Mouse (Mus musculus): ENCODE results near the gene Styx.
"Not testable (repeated sequence)": the region's sequence is repeated elsewhere in the genome, so short reads cannot be mapped to it uniquely, and the experiment has no call there.

The Styx gene

DNA sequence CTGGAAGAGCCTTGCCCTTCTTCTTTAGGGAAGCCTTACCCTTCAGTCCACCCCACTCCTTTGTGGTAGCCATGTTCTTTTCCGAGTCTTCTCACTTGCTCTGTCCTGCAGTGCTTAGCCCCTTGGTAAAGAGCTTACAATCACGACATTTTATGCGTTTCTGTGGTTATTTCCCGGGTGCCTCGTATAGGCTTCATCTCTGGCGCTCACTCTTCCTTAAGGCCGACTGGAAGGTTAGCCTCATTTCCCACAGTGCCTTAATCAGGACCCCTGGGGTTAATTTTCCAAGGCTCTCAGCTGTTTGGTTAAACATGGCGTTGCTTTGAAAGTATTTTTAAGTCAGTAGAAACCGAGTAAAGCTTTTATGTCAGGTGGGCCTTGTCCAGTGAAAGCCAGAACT lies 88.5 kb downstream of the Styx start:
- DNase-seq (ENCODE audit: low spot score in 2 of 2) = no peak

DNA sequence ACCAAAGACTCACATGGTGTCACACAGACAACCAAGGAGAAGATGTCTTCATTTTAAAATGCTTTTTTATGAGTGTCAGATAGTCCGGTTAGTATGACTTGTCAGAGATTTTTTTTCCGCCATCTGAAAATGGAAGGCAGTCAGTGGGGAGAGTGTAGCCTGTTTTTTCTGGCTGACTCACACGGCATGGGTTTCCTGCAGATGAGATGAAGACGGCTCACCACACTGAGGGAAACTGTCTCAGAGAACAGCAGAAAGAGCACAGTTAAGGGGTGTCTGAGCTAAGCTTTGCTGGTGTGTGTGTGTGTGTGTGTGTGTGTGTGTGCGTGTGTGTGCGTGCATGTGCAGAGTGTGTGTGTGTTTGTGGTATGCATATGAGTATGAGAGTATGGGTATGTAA lies 90.4 kb downstream of the Styx start:
- no peak for DNase-seq (ENCODE audit: low spot score in 2 of 2)

DNA sequence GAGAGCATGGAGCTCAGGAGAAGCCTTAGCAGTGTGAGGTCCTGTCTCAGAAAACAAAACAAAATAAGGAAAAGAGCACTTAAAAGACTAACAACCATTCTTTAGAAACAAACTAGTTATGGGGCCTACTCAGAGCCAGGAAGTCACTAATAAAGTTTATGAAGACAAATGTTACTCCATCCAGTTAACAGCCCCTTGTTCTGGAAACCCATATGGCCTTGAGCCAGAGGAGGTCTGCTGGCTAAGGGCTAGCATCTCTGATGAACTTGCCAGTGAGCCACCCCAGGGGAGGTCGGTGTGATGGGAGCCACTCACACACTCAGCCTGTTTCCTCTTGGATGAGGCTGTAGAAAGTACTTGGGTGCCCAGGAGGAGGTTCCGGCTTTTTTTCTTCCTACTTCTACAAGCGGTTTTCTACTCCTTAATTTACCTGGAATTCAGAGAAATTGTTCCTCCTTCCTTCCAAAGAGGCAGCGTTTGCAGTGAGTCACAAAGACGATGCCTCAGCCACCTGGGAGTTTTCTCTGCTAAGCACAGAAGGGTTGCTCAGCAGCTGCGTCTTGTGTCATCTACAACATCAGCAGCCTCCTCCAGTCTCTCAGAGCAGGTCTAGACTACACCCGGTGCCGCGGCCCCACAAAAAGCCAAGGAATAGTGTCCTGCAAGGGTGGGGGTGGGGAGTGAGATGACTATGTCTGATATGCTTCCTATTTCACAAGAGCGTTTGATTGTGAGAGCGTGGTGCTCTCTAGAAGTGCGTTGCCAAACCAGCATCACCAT lies 92.1 kb downstream of the Styx start:
- DNase-seq (ENCODE audit: low spot score in 2 of 2) = no peak

DNA sequence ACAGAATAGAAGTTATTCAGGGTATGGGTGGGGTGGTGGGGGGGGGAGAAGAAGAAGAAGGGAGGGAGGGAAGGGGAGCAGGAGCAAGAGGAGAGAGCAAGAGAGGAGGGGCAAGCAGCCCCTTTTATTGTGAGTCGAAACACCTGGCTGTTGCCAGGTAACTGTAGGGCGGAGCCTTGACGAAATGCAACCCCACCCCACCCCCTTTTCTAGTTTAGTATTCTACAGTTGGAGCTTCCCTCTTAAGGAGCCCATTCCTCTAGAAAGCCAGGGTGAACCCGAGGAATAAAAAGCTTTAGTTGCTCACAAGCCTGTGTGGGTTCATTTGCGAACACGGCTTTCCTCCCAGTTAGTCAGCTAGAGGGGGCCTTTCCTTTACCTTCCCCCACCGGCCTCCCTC lies 94.0 kb downstream of the Styx start:
- no peak for DNase-seq (ENCODE audit: low spot score in 2 of 2)

DNA sequence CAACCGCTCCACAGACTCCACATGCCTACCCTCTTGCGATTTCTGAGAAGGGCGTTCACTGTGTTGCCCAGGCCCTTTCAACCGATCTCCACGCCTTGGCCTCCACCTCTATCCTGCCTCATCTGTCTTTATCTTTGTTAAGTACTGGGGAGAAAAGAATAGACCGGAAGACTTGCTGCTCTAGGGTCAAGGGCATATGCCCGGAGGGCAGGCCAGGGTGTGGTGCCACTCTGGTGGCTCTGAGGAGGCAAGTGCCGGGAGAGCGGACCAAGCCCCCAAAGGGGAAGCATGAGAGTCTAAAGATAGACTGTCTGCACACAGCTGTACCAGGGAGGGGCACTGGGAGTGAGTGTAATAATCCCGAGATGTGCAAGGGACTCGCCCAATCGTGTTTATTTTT lies 94.6 kb downstream of the Styx start:
- DNase-seq (ENCODE audit: low spot score in 2 of 2) = no peak

DNA sequence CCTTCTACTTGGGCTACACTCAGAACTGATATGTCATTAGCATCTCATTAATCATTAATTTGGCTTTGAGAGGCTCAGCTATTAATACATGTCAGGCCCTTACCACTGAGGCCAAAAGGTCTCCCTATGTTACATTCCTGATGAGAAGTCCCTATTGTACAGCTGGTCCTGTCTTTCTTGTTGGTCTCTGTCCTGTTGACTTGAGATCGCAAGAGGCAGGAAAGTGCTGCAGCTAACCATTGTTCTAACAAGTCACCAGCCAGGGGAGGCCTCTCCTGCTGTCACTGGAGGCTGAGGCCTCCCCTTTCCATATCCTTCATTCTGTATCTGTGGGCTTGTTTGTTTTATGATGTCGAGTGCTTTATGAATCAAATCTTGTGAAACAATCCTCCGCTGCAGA lies 95.9 kb downstream of the Styx start:
- no peak for DNase-seq (ENCODE audit: low spot score in 2 of 2)

DNA sequence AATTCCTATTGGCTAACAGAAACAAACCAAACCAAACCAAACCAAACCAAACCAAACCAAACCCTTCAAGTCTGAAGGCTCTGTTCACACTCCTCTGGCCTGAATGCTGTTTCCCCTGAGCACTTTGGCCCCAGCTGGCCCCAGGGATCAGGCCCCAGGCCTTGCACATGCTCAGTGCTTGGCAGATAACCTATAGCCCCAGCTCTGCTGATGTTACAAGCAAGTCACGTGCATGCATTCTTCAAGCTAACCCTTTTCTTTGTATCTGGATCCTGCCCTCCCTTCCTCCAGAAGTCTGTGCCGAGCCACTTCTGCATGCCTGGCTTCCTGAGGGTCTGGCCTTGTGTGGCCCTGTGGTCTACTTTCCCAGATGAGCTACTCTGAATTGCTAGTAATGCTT lies 100.2 kb downstream of the Styx start:
- no peak for DNase-seq (ENCODE audit: low spot score in 2 of 2)

DNA sequence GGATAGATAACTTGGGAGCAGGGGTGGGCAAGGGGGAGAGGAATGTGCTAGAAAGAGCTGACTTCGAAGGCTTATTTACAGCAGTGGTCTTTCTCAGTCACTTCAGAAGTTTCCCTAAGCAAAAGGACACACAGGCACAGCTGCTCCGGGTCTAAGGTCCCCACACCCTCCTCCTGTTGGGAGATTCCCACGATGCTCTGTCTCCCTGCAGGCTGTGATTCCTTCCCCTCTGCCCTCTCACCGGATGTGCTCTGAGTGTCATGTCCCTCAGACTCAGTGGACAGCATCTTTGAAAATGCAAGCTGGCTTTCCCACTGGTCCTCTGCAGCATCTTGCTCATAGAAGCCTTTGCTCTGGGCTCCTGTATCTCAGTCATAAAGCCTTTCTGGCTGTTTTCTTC lies 101.3 kb downstream of the Styx start:
- no peak for DNase-seq (ENCODE audit: low spot score in 2 of 2)

DNA sequence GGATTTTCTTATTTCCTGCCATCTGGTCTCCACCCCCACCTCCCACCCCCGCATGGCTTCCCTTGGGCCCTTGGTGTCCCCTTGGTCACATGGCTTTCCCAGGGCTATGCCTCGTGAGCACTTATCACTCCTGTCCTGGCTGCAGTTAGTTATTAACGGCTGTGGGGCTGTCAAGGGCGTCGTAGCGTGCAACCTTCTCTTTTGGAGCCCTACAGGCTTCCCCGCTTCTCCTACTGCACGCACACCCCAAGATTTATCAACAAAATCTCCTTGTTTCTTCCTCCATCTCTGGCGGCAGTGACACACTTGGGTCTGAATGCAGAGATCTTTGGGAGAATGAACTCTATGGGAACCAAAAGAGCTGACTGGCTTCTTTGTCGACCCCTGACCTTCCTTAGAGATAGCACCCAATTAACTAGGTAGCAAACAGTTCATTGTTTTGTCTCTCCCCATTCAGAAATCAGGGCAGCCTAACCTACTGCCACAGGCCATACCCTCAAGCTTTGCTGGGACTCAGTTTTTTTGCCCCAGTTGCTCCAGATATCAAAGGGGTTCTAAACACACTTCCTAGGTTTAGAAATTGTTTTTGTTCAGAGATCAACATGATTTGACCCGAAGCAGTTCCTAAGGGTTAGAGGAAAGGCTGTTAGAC lies 102.1 kb downstream of the Styx start:
- DNase-seq (ENCODE audit: low spot score in 2 of 2) = no peak

DNA sequence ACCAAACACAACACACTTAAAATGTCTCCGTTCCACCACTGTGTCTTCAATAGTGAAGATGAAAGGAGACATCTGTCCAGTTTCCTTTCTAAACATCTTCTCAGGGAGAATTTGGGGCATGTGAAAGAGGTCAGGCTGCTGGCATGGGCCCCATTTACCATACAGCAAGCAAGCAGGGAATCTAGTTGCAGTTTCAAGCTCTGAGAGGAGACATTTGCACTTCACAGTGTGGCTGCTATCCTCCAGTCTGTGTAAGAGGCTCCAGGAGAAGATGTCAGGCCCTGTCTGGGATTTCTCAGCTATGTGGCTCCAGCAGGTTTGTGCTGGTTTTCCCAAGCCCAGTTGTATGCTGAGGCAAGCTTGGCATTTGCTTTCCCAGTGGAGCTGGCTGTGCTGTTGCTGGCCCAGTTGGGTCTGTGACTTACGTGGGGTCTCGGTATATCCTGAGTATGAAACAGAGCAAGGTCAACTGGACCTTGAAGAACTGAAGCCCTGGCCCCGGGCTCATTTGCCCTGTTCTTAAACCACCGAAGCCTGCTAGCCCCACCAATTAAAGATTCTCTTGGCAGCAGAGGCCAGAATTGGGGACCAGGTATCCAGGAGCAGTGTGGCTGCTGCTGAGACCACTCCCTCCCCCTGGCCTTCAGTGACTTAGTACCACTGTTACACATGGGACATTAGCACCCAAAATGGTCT lies 102.8 kb downstream of the Styx start:
- DNase-seq (ENCODE audit: low spot score in 2 of 2) = no peak

DNA sequence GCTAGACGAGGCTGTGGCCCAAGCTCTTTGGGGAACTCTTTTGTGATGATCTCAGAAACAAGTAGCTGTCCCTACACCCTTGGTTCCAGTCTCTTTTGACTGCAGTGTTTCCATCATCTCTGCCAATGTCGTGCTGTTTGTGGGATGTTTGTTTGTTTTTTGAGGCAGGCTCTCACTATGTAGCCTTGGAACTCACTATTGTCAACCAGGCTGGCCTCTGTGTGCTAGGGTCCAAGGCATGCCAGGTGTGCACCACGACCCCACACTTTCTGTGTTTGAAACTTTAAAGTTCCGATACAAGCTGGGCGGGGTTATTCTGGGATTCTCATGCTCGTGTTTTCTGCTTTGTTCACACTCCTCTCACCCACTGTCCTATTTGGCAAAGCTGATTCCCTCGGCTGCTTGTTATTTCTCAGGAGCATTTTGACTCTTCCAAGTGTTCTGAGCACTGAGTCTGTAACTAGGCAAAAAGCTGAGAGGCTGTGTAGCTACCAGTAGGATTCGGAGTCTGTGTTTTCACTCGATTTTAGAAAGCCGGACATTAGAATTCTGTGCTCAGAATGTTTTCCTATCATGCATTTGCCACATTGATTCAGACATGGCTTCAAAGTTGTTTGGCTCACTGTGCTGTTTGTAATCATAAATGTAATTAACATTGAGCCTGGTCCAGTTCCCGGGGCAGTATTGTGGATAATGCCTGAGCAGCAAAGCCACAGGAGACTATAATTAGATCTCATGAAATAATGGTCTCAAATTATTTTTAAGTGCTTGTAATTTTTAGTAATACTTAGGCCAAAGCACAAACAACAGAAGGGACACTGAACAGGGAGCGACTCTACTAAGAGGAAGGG lies 105.0 kb downstream of the Styx start:
- peak in 1 of 2 experiments; percentile 50 for DNase-seq (ENCODE audit: low spot score in 2 of 2)

DNA sequence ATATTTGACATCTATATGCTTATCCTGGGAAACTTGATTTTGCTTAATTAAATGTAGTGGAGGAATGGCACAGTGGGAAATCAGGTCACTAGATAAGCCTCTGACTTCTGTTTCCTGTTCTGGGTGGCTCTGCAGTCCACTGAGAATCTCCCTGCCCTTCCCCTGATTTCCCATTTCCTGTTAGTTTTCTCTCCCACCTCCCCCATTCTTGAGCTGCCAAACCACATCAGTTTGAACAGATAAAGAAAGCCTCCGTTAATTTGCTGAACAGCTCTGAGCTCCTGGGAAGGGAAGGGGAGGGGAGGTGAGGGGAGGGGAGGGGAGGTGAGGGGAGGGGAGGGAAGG lies 105.6 kb downstream of the Styx start:
- no peak for DNase-seq (ENCODE audit: low spot score in 2 of 2)

DNA sequence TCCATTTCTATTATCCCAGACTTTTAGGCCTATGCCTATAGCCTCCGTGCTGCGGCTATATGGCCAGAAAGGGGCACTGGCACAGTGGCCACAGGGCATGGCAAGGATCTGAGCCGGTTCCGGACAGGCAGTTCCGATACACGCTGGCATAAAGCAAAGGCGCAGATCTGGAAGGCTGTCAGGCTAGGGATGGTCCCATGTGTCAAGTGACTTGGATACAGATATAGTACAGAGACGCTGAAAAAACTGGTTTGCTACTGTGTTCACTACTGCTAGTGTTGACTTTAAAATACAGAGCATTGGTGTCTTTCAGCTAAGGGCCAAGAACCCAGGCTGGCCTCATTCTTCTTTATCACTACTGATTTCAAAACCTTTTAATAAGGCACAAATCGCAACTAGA lies 106.1 kb downstream of the Styx start:
- no peak for DNase-seq (ENCODE audit: low spot score in 2 of 2)

DNA sequence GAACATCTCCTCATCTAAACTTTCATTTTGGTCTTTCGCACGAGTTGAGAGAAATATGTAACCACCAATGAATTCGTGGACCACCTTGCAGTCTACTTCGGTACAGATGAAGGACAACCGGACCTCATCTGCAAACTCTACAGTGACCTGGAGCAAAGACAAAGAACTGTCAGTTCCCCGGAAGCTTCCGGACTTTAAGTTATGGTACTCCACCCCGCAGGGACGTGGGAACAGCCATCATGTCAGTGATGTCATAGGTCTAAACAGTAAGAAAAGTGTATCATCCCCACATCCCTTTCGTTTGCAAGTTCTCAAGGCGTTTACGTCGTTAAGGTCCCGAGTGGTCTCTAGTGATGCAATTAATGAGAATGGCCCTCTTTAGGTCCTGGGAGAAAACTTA lies 109.0 kb downstream of the Styx start:
- no peak for DNase-seq (ENCODE audit: low spot score in 2 of 2)

DNA sequence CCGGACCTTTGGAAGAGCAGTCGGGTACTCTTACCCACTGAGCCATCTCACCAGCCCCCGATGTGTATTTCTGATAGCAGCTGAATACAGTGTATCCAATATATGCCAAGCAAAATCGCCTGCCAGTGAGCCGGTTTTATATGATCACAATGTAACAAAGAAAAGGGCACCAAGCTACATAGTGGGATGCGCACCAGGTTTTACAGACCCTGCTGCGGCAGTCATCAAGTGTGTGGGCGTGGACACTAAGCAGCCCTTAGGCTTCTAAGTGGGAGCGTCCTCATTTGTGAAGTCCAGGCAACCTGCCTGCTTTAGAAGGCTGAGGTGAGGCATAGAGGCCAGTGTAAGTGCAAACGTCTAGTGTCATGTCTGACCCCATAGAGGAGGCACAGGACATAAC lies 109.6 kb downstream of the Styx start:
- DNase-seq (ENCODE audit: low spot score in 2 of 2) = no peak

DNA sequence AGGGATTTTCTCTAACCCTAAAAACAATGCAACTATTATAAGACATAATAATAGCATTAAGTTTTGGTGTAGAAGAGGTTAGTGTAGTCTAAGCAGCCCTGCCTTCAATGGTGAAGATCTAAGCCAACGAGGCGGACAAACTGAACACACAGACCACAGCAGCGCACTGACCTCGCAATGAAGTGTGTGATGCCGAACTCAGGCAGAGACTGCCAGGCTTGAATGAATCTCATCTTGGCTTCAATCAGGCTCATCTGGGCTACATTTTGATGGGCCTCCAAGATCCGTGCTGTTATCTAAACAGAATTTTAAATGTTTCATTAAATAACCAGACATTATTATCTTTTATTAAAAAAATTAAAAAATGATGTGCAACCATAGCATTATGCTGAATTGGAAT lies 111.1 kb downstream of the Styx start:
- no peak for DNase-seq (ENCODE audit: low spot score in 2 of 2)

DNA sequence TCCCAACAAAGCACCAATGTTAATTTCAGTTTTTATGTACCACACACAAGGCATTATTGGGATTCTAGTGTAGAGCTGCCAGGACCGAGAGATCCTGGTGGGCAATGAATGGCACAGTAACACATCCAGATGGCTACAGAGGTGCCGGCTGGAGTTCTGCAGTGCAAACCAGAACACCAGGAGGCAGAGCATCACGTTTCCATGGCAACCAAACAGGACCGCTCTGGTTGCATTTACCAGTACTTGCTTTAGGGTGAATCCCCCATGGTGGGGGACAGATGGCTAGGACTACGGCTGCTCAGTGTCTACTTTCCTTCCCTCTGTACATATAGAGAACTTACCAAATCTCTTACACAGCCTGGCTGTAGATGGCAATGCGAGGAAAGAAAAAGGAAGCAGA lies 111.5 kb downstream of the Styx start:
- DNase-seq (ENCODE audit: low spot score in 2 of 2) = peak in 1 of 2 experiments; percentile 26

DNA sequence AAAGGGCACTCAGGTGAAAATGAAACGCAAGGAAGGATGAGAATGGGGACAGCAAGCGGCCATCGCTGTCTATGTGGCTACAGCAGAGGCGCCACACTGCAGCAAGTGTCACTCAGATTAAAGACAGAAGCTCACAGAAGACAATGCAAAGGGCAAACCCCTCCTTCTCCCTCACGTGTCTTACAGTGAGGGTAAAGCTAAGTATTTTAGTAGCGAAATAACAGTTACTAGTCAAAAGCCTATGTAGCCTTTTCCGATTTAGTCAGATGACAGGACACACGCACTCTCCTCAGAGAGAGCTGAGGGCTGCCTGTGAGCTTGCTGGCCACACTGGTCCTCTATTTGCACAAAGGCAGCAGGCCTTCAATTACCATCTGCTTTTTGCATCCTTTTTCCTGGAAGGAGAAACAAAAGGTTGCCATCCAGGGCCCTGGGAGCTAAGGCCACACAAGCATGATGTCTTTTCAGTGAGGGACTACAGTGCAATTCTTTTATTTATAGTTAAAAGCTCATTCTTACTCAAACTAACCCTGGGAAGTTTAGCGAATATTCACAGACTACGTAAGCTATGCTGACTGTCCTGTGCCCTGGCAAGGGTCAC lies 112.1 kb downstream of the Styx start:
- DNase-seq (ENCODE audit: low spot score in 2 of 2) = no peak

DNA sequence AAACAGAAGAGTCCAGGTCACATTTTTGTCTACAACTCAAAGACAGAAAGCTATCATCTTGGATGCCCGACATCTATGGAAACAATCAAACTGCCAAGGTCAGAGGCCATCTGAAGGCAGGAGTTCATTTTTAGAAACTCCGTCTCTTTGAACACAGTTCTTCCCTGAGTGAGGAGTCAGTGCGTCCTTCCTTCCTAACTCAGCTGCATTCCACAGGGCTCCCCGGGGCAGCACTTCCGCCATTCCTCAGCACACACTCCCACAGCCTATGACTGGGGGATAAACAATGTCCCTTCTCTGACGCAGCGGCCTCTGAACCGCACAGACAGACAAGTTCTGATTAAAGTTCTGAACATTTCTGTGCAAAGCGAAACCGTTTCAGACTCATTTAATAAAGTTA lies 112.7 kb downstream of the Styx start:
- DNase-seq (ENCODE audit: low spot score in 2 of 2) = no peak

DNA sequence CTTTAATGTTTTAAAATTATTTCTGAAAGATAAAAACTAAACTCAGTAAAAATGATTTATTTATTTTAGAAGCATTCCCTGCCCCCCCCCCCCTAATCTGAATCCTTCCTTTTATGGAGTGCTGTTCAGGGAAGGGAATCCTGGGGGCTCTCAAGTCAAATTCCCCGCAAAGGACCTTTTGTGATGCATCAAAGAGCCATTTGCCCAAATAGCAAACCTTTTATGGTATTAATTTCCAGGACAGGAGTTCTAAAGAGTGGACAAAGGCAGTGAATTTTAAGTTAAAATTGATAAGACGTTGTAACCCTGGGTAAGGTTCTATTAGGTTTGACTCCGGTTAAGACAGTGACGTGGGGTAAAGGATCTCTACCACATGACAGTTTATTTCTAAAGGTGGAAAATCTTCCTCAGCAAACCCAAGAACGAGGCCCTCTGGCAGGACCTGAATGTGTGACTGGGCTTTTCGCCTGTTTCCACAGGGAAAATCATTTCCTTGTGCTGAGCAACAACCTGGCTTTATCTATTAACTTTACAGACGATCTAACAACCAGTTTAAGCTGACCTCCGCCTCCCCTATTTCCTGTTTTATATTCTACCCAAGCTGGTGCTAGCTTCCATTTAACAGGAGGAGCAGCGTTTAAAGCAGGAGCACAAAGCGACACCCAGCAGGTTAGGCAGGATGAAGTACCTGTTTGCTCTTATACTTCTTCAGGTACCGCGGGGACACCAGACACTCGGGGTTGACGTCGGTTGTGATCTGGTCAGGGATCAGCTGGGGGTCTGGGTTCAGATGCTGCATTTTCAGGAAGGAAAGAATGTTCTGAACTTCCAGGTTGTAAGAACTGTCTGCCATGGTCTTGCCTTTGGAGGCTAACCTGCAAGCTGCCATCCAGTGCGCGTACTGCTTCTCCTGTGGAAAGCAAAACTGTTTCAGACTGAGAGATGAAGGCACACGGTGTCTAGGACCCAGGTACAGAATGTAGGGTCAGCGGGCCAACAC lies 113.4 kb downstream of the Styx start:
- DNase-seq (ENCODE audit: low spot score in 2 of 2) = no peak

DNA sequence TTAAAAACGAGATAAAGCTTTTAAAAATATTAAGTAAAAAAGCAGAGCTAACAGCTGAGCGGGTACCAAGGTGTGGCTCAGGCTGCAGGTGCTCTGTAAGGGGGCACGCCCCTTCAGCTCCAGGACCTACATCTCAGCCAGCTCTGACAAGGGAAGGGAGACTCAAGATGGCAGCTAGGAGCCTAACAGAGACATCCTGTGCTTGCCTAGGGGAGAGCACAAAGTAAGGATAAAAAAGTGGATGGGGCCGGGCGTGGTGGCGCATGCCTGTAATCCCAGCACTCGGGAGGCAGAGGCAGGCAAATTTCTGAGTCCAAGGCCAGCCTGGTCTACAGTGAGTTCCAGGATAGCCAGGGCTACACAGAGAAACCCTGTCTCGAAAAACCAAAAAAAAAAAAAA lies 115.5 kb downstream of the Styx start:
- not testable (repeated sequence) for DNase-seq (ENCODE audit: low spot score in 2 of 2)
